ENCODE assay signal across 19 mouse cellular contexts in genomic region chr7:109484221-109484620, GRCm38 (mm10). TPM values are rescaled to one million over a fixed set of nuclear protein-coding genes. Genes with fewer than 3 reads are reported as not detected.
DNase-seq lines count a peak whose midpoint lies in the region; ATAC-seq and TF ChIP-seq lines count a peak whose summit lies in the region.
"Had no signal": no experiment of that assay in that cellular context is flagged by ENCODE, and none has a peak within 500 bp of the region (broad histone marks: within the 10 kb centered on the region; RNA-seq: fewer than 3 reads in every experiment).

No protein-coding gene starts in this region.

- CTCF ChIA-PET in Patski (lab: Charles Lee), result interaction anchor here (1.1 kb wide), 1 partner anchor 13 kb away, joined by 4 read pairs; no protein-coding TSS in a partner anchor

- POLR2A ChIA-PET in Patski (lab: Charles Lee), result no interaction called here

- H3K27me3 ChIP-seq in midbrain, embryonic 11.5 days (ENCODE audit: control insufficient read depth, insufficient read depth, low read length), result no peaks in the 10 kb centered on the region
- no peaks in the 10 kb centered on the region for H3K27me3 ChIP-seq in midbrain, embryonic 16.5 days (ENCODE audit: control insufficient read depth, insufficient read depth, low read depth, low read length)
- H3K27me3 ChIP-seq in C2C12 (ENCODE audit: control insufficient read depth, insufficient read depth, insufficient read length) (no peaks in the 10 kb centered on the region), Patski (no peaks in the 10 kb centered on the region)
- H3K27me3 ChIP-seq: forebrain, embryonic 15.5 days; heart, embryonic 12.5 days; hindbrain, embryonic 15.5 days had no signal

- DNase-seq in midbrain, embryonic 11.5 days (ENCODE audit: low spot score, missing footprints), result peak; percentile 26
- peak; percentile 6 for DNase-seq in Patski (ENCODE audit: low read depth, low spot score)
- DNase-seq in spleen, adult 12 weeks (ENCODE audit: low spot score), result no peak
- DNase-seq in left cerebral cortex, postnatal 36 days (ENCODE audit: low spot score in 2 of 2), result no peak
- DNase-seq: adrenal gland, postnatal 14 days; cerebellum, adult 18-20 months; cerebellum, adult 9-11 months; cerebellum, postnatal 36 days; gastrocnemius, postnatal 14 days; heart, postnatal 36 days had no signal

- peak overlapping the region; percentile 18 for H3ac ChIP-seq in C2C12 (ENCODE audit: control insufficient read depth, insufficient read length, low read depth)

- no peaks in the 10 kb centered on the region for H3K79me2 ChIP-seq in C2C12 (ENCODE audit: control insufficient read depth, insufficient read depth)

- TF ChIP-seq CTCF in C2C12 (IDR thresholded peaks at IDR 0.05; ENCODE audit: control insufficient read depth, insufficient read depth, insufficient read length) (no peak), Patski (IDR thresholded peaks at IDR 0.05) (no peak)

- no peaks in the 10 kb centered on the region for H3K4me1 ChIP-seq in midbrain, embryonic 11.5 days (ENCODE audit: control insufficient read depth, insufficient read depth, low read length)
- H3K4me1 ChIP-seq in midbrain, embryonic 16.5 days (ENCODE audit: control insufficient read depth, insufficient read depth, low read length), result no peaks in the 10 kb centered on the region
- H3K4me1 ChIP-seq: heart, embryonic 12.5 days; hindbrain, embryonic 15.5 days had no signal

- no peak overlapping the region for H3K9ac ChIP-seq in midbrain, embryonic 11.5 days (ENCODE audit: low read length)
- no peak overlapping the region for H3K9ac ChIP-seq in midbrain, embryonic 16.5 days (ENCODE audit: low read depth, low read length)
- H3K9ac ChIP-seq: forebrain, embryonic 15.5 days; heart, embryonic 12.5 days; hindbrain, embryonic 15.5 days had no signal

- H3K27ac ChIP-seq in midbrain, embryonic 11.5 days (ENCODE audit: low read depth, low read length), result no peak overlapping the region
- H3K27ac ChIP-seq in midbrain, embryonic 16.5 days (ENCODE audit: low read length), result no peak overlapping the region
- H3K27ac ChIP-seq: forebrain, embryonic 15.5 days; hindbrain, embryonic 15.5 days had no signal

- 72% methylated on average over 5 of the region's 5 CpGs for WGBS in midbrain, embryonic 11.5 days
- 63% methylated on average over 5 of the region's 5 CpGs for WGBS in midbrain, embryonic 16.5 days

- no peak overlapping the region for H3K4me3 ChIP-seq in midbrain, embryonic 11.5 days (ENCODE audit: low read depth, low read length)
- H3K4me3 ChIP-seq in midbrain, embryonic 16.5 days (ENCODE audit: low read depth, low read length), result no peak overlapping the region
- no peak overlapping the region for H3K4me3 ChIP-seq in C2C12 (ENCODE audit: insufficient read depth, poor library complexity, severe bottlenecking)
- H3K4me3 ChIP-seq: erythroblast, embryonic 14.5 days; forebrain, embryonic 15.5 days; heart, embryonic 12.5 days; hindbrain, embryonic 15.5 days had no signal

- H3K79me3 ChIP-seq in C2C12 (ENCODE audit: low read depth), result no peaks in the 10 kb centered on the region

- no peak for ATAC-seq in midbrain, embryonic 11.5 days (ENCODE audit: low FRiP score)
- ATAC-seq in midbrain, embryonic 16.5 days, result no peak
- peak; percentile 54 for ATAC-seq in Patski
- ATAC-seq: activated CD4-positive, CD25-positive, alpha-beta regulatory T cell, adult 4 months; forebrain, embryonic 15.5 days; intestine, postnatal 0 days had no signal

- no peak overlapping the region for H3K4me2 ChIP-seq in midbrain, embryonic 11.5 days
- no peak overlapping the region for H3K4me2 ChIP-seq in midbrain, embryonic 16.5 days (ENCODE audit: low read length)
- H3K4me2 ChIP-seq: forebrain, embryonic 15.5 days; heart, embryonic 12.5 days; hindbrain, embryonic 15.5 days had no signal

- intact Hi-C loops in left cerebral cortex, postnatal 36 days (cut with DNase I), result no loop called here

- H3K36me3 ChIP-seq in midbrain, embryonic 11.5 days (ENCODE audit: control insufficient read depth, insufficient read depth, low read length), result no peaks in the 10 kb centered on the region
- H3K36me3 ChIP-seq in midbrain, embryonic 16.5 days (ENCODE audit: control insufficient read depth, insufficient read depth, low read length), result no peaks in the 10 kb centered on the region
- H3K36me3 ChIP-seq in C2C12 (ENCODE audit: control insufficient read depth, insufficient read depth), result no peaks in the 10 kb centered on the region
- H3K36me3 ChIP-seq: forebrain, embryonic 15.5 days; heart, embryonic 12.5 days; hindbrain, embryonic 15.5 days had no signal

- in situ Hi-C loops in Patski (cut with MboI; ENCODE audit: low pct_unique_long_range_greater_than_20kb), result no loop called here

- H3K9me3 ChIP-seq in midbrain, embryonic 11.5 days (ENCODE audit: control insufficient read depth, low read length), result no peaks in the 10 kb centered on the region
- no peaks in the 10 kb centered on the region for H3K9me3 ChIP-seq in midbrain, embryonic 16.5 days (replicated peaks; ENCODE audit: control insufficient read depth, low read length, poor library complexity, severe bottlenecking)
- H3K9me3 ChIP-seq: forebrain, embryonic 15.5 days; heart, embryonic 12.5 days; hindbrain, embryonic 15.5 days had no signal

TF ChIP-seq in C2C12, 6 proteins besides CTCF, POLR2A, EP300 and RAD21:
- no peak for TF ChIP-seq MAX (IDR thresholded peaks at IDR 0.05)
- TF ChIP-seq MYOD1 (IDR thresholded peaks at IDR 0.05; ENCODE audit: control insufficient read depth, insufficient read length, low read depth), result no peak
- TF ChIP-seq MYOG (IDR thresholded peaks at IDR 0.05; ENCODE audit: control insufficient read depth, extremely low read depth, insufficient read length), result no peak
- no peak for TF ChIP-seq USF1 (IDR thresholded peaks at IDR 0.05; ENCODE audit: low read depth)
- no peak for TF ChIP-seq FOSL1 (IDR thresholded peaks at IDR 0.05; ENCODE audit: insufficient read depth, low read length, poor library complexity, severe bottlenecking)
- no peak for TF ChIP-seq CEBPB (IDR thresholded peaks at IDR 0.05; ENCODE audit: low read depth)

RNA-seq across cellular contexts. Expression of gene Trim66, which starts 23.7 kb away (rescaled TPM):
- 0.29 and 0.40 TPM in 2 replicates for polyA plus RNA-seq in midbrain, embryonic 11.5 days (2014; fragmentation: Nextera tagmentation; extraction: Ambion mirVana)
- 1.6 and 1.7 TPM in 2 replicates for polyA plus RNA-seq in midbrain, embryonic 16.5 days (2015; fragmentation: Nextera tagmentation; extraction: Ambion mirVana)
- polyA plus RNA-seq in C2C12 (2012; fragmentation: generic; extraction: Trizol) (0.57 TPM), Patski (2021) (0.32 TPM)
- 10 to 100 TPM; 18.0 to 19.4 TPM for total RNA-seq in left cerebral cortex, postnatal 36 days (2021)
- polyA plus RNA-seq: activated CD4-positive, CD25-positive, alpha-beta regulatory T cell, adult 4 months; erythroblast, embryonic 14.5 days; heart, embryonic 12.5 days; heart, postnatal 0 days had no signal

RNA-seq across cellular contexts. Expression of gene Rpl27a, which starts 34.7 kb away (rescaled TPM):
- polyA plus RNA-seq in midbrain, embryonic 11.5 days (2014; fragmentation: Nextera tagmentation; extraction: Ambion mirVana), result 116 and 127 TPM in 2 replicates
- polyA plus RNA-seq in midbrain, embryonic 16.5 days (2015; fragmentation: Nextera tagmentation; extraction: Ambion mirVana), result 73.6 and 75.9 TPM in 2 replicates
- polyA plus RNA-seq in C2C12 (2012; fragmentation: generic; extraction: Trizol) (1,692 TPM), Patski (2021) (478 TPM)
- 100 to 1,000 TPM; 130 to 132 TPM for total RNA-seq in left cerebral cortex, postnatal 36 days (2021)

RNA-seq across cellular contexts. Expression of gene Stk33, which starts 45.3 kb away (rescaled TPM):
- polyA plus RNA-seq in midbrain, embryonic 11.5 days (2014; fragmentation: Nextera tagmentation; extraction: Ambion mirVana), result 28.4 and 29.7 TPM in 2 replicates
- 8.0 and 10.1 TPM in 2 replicates for polyA plus RNA-seq in midbrain, embryonic 16.5 days (2015; fragmentation: Nextera tagmentation; extraction: Ambion mirVana)
- 0.02 TPM for polyA plus RNA-seq in C2C12 (2012; fragmentation: generic; extraction: Trizol)
- polyA plus RNA-seq in Patski (2021), result not detected
- under 1 TPM; 0.70 to 0.76 TPM for total RNA-seq in left cerebral cortex, postnatal 36 days (2021)
- total RNA-seq: gastrocnemius, postnatal 14 days; heart, postnatal 36 days had no signal
- polyA plus RNA-seq: activated CD4-positive, CD25-positive, alpha-beta regulatory T cell, adult 4 months; erythroblast, embryonic 14.5 days had no signal

Comparison
In these comparisons a context has a peak if more than half of its experiments do, and no peak if none do; other contexts are left out.
1. DNase-seq: peak in midbrain, embryonic 11.5 days (single experiment) and Patski (single experiment); none in spleen, adult 12 weeks (single experiment) and left cerebral cortex, postnatal 36 days (0 of 2).